Comparison of ENCODE assay signal across 1 mouse cellular context in the genomic region with DNA sequence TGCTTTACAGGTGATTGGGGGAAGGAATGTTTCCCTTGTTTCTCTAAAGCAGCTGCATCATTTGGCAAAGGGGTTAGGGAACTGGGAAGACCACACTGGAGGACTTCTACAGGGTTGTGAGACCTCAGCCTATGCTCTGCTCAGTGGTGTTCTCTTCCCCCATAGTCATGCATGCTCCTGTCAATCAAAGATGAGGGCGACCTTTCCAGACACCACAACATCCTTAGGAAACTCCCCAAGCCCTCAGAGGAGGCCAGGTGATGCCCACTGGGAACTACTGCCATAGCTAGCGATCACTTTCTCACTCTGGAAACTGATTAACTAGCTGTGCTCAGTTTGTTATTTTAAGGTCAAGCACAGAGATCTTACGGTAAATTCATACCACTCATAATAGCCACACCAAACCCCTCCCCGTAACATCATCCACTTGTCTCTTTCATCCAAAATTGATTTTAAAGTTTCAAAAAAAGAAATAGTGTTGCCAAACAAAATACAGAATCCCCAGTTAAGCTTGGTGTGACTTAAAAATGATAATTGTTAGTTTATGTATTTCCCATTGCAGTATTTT.
TF ChIP-seq lines count a peak whose summit lies in the region.

No protein-coding gene starts in this region.

TF ChIP-seq in CH12.LX, 34 proteins besides CTCF, POLR2A, EP300 and RAD21:
- TF ChIP-seq USF2 (conservative IDR thresholded peaks at IDR 0.05; ENCODE audit: low read depth, low read length) (no peak), USF1 (IDR thresholded peaks at IDR 0.05; ENCODE audit: low read depth, low read length) (no peak)
